In the genomic region with DNA sequence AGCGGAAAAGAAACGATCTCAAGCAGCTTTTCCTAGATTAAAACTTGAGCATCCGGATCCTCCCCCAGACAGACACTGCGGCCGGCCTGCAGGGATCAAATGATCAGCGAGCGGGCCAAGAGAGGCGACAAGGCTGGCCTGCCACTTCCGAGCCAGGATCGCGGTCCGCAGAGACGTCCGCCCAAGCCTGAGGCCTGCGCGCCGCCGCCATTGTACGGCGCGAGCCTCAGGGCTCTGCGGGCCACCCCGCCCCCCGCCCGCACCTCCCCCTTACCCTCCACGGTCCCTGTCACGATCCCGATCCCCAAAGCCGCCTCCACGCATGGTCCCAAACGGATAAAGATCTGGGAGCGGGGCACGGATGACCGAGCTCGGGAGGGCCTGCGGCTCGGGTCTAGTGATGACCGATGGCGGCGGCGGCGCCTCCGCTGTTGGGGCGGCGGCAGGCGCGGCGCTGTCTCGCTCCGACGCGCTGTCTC, we compare ENCODE assay signal across 8 mouse cellular contexts. TPM values are rescaled to one million over a fixed set of nuclear protein-coding genes. Genes with fewer than 3 reads are reported as not detected.
DNase-seq lines count a peak whose midpoint lies in the region; ATAC-seq and TF ChIP-seq lines count a peak whose summit lies in the region.

No protein-coding gene starts in this region.

- CTCF ChIA-PET in Patski (lab: Charles Lee), result interaction anchor here (1.4 kb wide), 1 partner anchor 13 kb away, joined by 4 read pairs; no protein-coding TSS in a partner anchor

- peak overlapping the region; percentile 65 for H3K4me2 ChIP-seq in intestine, embryonic 15.5 days (replicated peaks)
- peak overlapping the region; percentile 78 for H3K4me2 ChIP-seq in liver, embryonic 15.5 days
- peak overlapping the region; percentile 95 for H3K4me2 ChIP-seq in myocyte (ENCODE audit: low read depth)

- no peaks in the 10 kb centered on the region for H3K9me3 ChIP-seq in E14TG2a.4 (ENCODE audit: low read length)
- no peaks in the 10 kb centered on the region for H3K9me3 ChIP-seq in intestine, embryonic 15.5 days
- no peaks in the 10 kb centered on the region for H3K9me3 ChIP-seq in liver, embryonic 15.5 days (replicated peaks)

- intact Hi-C loops in gastrocnemius, postnatal 36 days (cut with DNase I), result loop anchor here (2.0 kb wide), 1 partner anchor 17 kb away; no protein-coding TSS in a partner anchor

- DNase-seq in Patski (ENCODE audit: low read depth, low spot score), result no peak
- DNase-seq in cerebellum, postnatal 14 days, result peak; percentile 77 to 80
- DNase-seq in gastrocnemius, postnatal 36 days, result peak; percentile 73 to 76
- DNase-seq in thymus, postnatal 10 days (ENCODE audit: low spot score in 2 of 2), result no peak

- H3K27me3 ChIP-seq in E14TG2a.4 (ENCODE audit: insufficient read depth, low read length), result peaks cover 4% of the 10 kb centered on the region; the same call in 1 of the 2 replicates
- H3K27me3 ChIP-seq in Patski, result no peaks in the 10 kb centered on the region
- no peaks in the 10 kb centered on the region for H3K27me3 ChIP-seq in intestine, embryonic 15.5 days (replicated peaks)
- peaks cover 17% of the 10 kb centered on the region for H3K27me3 ChIP-seq in liver, embryonic 15.5 days
- peaks cover 7% of the 10 kb centered on the region for H3K27me3 ChIP-seq in myocyte (ENCODE audit: control insufficient read depth, insufficient read depth, insufficient read length)

- POLR2A ChIA-PET in Patski (lab: Charles Lee), result interaction anchor here (0.8 kb wide), 1 partner anchor 14 kb away, joined by 3 read pairs; no protein-coding TSS in a partner anchor

- peak overlapping the region; percentile 87 for H3ac ChIP-seq in myocyte (ENCODE audit: control insufficient read depth, insufficient read length)

- under 1% methylated on average over 52 of the region's 52 CpGs for WGBS in intestine, embryonic 15.5 days
- under 1% methylated on average over 52 of the region's 52 CpGs for WGBS in liver, embryonic 15.5 days (ENCODE audit: insufficient replicate concordance)

- peaks cover 51% of the 10 kb centered on the region for H3K4me1 ChIP-seq in E14TG2a.4 (replicated peaks; ENCODE audit: low read depth, low read length)
- peaks cover 8% of the 10 kb centered on the region for H3K4me1 ChIP-seq in intestine, embryonic 15.5 days (replicated peaks)
- peaks cover 28% of the 10 kb centered on the region for H3K4me1 ChIP-seq in liver, embryonic 15.5 days (replicated peaks)

- H3K79me2 ChIP-seq in myocyte (ENCODE audit: control insufficient read depth, insufficient read depth), result peaks cover 46% of the 10 kb centered on the region

- peak overlapping the region; percentile 97 for H3K27ac ChIP-seq in intestine, embryonic 15.5 days
- H3K27ac ChIP-seq in liver, embryonic 15.5 days (replicated peaks), result peak overlapping the region; percentile 98

- H3K4me3 ChIP-seq in E14TG2a.4 (replicated peaks; ENCODE audit: low read length) (peak overlapping the region; percentile 98), myocyte (peak overlapping the region; percentile 89)
- H3K4me3 ChIP-seq in intestine, embryonic 15.5 days (replicated peaks), result peak overlapping the region; percentile 66
- H3K4me3 ChIP-seq in liver, embryonic 15.5 days (replicated peaks), result peak overlapping the region; percentile 95

- TF ChIP-seq CTCF in E14TG2a.4 (conservative IDR thresholded peaks at IDR 0.05; ENCODE audit: low read length) (no peak), Patski (IDR thresholded peaks at IDR 0.05) (no peak)

- TF ChIP-seq POLR2A in myocyte (IDR thresholded peaks at IDR 0.05; ENCODE audit: insufficient read length, low read depth), result peak; percentile 57

- ATAC-seq in Patski, result peak; percentile 22
- peak; percentile 79 for ATAC-seq in intestine, embryonic 15.5 days
- peak; percentile 74 for ATAC-seq in liver, embryonic 15.5 days (ENCODE audit: insufficient read depth)

- in situ Hi-C loops in Patski (cut with MboI; ENCODE audit: low pct_unique_long_range_greater_than_20kb), result no loop called here

- H3K9ac ChIP-seq in intestine, embryonic 15.5 days, result peak overlapping the region; percentile 90
- H3K9ac ChIP-seq in liver, embryonic 15.5 days, result peak overlapping the region; percentile 97

- H3K36me3 ChIP-seq in E14TG2a.4 (ENCODE audit: insufficient read depth, low read length) (peaks cover 43% of the 10 kb centered on the region), myocyte (ENCODE audit: control insufficient read depth, insufficient read depth) (peaks cover 37% of the 10 kb centered on the region)
- H3K36me3 ChIP-seq in intestine, embryonic 15.5 days, result peaks cover 18% of the 10 kb centered on the region
- H3K36me3 ChIP-seq in liver, embryonic 15.5 days (replicated peaks), result peaks cover 36% of the 10 kb centered on the region

TF ChIP-seq in myocyte, 11 proteins besides CTCF, POLR2A, EP300 and RAD21:
- TF ChIP-seq REST (IDR thresholded peaks at IDR 0.05; ENCODE audit: insufficient read depth, insufficient read length) (peak; percentile 25), E2F4 (IDR thresholded peaks at IDR 0.05; ENCODE audit: insufficient read depth) (no peak), TCF12 (IDR thresholded peaks at IDR 0.05; ENCODE audit: insufficient read depth, poor library complexity, severe bottlenecking) (no peak), MAX (IDR thresholded peaks at IDR 0.05; ENCODE audit: low read depth) (no peak), POLR2AphosphoS2 (IDR thresholded peaks at IDR 0.05; ENCODE audit: insufficient read length, low read depth) (peak; percentile 66)

RNA-seq across cellular contexts. Expression of a gene that starts 0.6 kb away (rescaled TPM):
- 326 TPM for polyA plus RNA-seq in Patski (2021)
- total RNA-seq in gastrocnemius, postnatal 36 days (2021), result 10 to 100 TPM; 54.3 to 67.2 TPM
- polyA plus RNA-seq in intestine, embryonic 15.5 days (2015; fragmentation: Nextera tagmentation; extraction: Ambion mirVana), result 39.3 and 41.2 TPM in 2 replicates
- polyA plus RNA-seq in liver, embryonic 15.5 days (2015; fragmentation: Nextera tagmentation; extraction: Ambion mirVana), result 11.6 and 12.8 TPM in 2 replicates
- polyA plus RNA-seq in myocyte (2012; fragmentation: generic; extraction: Trizol), result 96.2 TPM

RNA-seq across cellular contexts. Expression of a gene that starts 29.7 kb away (rescaled TPM):
- polyA plus RNA-seq in Patski (2021), result 35.8 TPM
- total RNA-seq in gastrocnemius, postnatal 36 days (2021), result 1 to 10 TPM; 4.0 to 4.3 TPM
- polyA plus RNA-seq in intestine, embryonic 15.5 days (2015; fragmentation: Nextera tagmentation; extraction: Ambion mirVana), result 71.6 and 78.7 TPM in 2 replicates
- polyA plus RNA-seq in liver, embryonic 15.5 days (2015; fragmentation: Nextera tagmentation; extraction: Ambion mirVana), result 4.5 and 5.3 TPM in 2 replicates
- 74.7 TPM for polyA plus RNA-seq in myocyte (2012; fragmentation: generic; extraction: Trizol)

RNA-seq across cellular contexts. Expression of a gene that starts 40.9 kb away (rescaled TPM):
- polyA plus RNA-seq in Patski (2021), result 3.8 TPM
- not detected for total RNA-seq in gastrocnemius, postnatal 36 days (2021)
- not detected in 2 replicates for polyA plus RNA-seq in intestine, embryonic 15.5 days (2015; fragmentation: Nextera tagmentation; extraction: Ambion mirVana)
- not detected in 2 replicates for polyA plus RNA-seq in liver, embryonic 15.5 days (2015; fragmentation: Nextera tagmentation; extraction: Ambion mirVana)
- 0.06 TPM for polyA plus RNA-seq in myocyte (2012; fragmentation: generic; extraction: Trizol)

RNA-seq across cellular contexts. Expression of a gene that starts 58.9 kb away (rescaled TPM):
- polyA plus RNA-seq in Patski (2021) (0.15 TPM), myocyte (2012; fragmentation: generic; extraction: Trizol) (not detected)
- total RNA-seq in gastrocnemius, postnatal 36 days (2021), result not detected
- polyA plus RNA-seq in intestine, embryonic 15.5 days (2015; fragmentation: Nextera tagmentation; extraction: Ambion mirVana), result 1.3 and 1.8 TPM in 2 replicates
- polyA plus RNA-seq in liver, embryonic 15.5 days (2015; fragmentation: Nextera tagmentation; extraction: Ambion mirVana), result 0.18 and 0.24 TPM in 2 replicates

Comparison
In these comparisons a context has a peak if more than half of its experiments do, and no peak if none do; other contexts are left out.
1. ATAC-seq: peak in every context shown above with its lines; median percentile 79 in intestine, embryonic 15.5 days; 74 in liver, embryonic 15.5 days; 22 in Patski.
2. DNase-seq: peak in cerebellum, postnatal 14 days (2 of 2) and gastrocnemius, postnatal 36 days (2 of 2); none in Patski (single experiment) and thymus, postnatal 10 days (0 of 2).
3. Peak in every context shown above with its lines, with median percentiles within 50 percentile points of each other: H3K4me3 ChIP-seq and H3K4me2 ChIP-seq.